Mouse (Mus musculus) intestine, postnatal 0 days (tissue): ENCODE data around the gene Scarb1. TPM values are rescaled to one million over a fixed set of nuclear protein-coding genes. Genes with fewer than 3 reads are reported as not detected.
A peak's percentile ranks its signal among the peaks of the same experiment; 100 is the strongest.

Source experiments
- ATAC-seq: fragments of 200-750 bp; cut with Nextera tagmentation; 2 replicates; pipeline ENCODE4 v1.8.0; 2017; ENCODE audit warnings: mild to moderate bottlenecking, moderate TSS enrichment, moderate library complexity
- H3K27ac ChIP-seq: fragments of 300-500 bp; sonication (generic); 2 replicates; pipeline ENCODE4 v1.5.1; 2014; ENCODE audit warnings: mild to moderate bottlenecking, low read depth, low read length, moderate library complexity
- H3K27me3 ChIP-seq: fragments of 300-500 bp; sonication (generic); replicated peaks from 2 replicates; pipeline ENCODE4 v1.6.1; 2014; ENCODE audit warnings: low read length, mixed read lengths; ENCODE audit not compliant: control insufficient read depth, insufficient read depth
- H3K36me3 ChIP-seq: fragments of 300-500 bp; sonication (generic); 2 replicates; pipeline ENCODE4 v1.6.1; 2014; ENCODE audit warnings: mild to moderate bottlenecking, moderate library complexity; ENCODE audit not compliant: control insufficient read depth, insufficient read depth
- H3K4me1 ChIP-seq: fragments of 300-500 bp; sonication (generic); replicated peaks from 2 replicates; pipeline ENCODE4 v1.6.1; 2014; ENCODE audit warnings: antibody characterized with exemption, low read length, mixed read lengths; ENCODE audit not compliant: control insufficient read depth, insufficient read depth
- H3K4me2 ChIP-seq: fragments of 300-500 bp; sonication (generic); replicated peaks from 2 replicates; pipeline ENCODE4 v1.6.1; 2014; ENCODE audit warnings: low read depth, mild to moderate bottlenecking, moderate library complexity
- H3K4me3 ChIP-seq: fragments of 300-500 bp; sonication (generic); 2 replicates; pipeline ENCODE4 v1.5.1; 2014; ENCODE audit warnings: low read depth, low read length
- H3K9ac ChIP-seq: fragments of 300-500 bp; sonication (generic); 2 replicates; pipeline ENCODE4 v1.6.1; 2014; ENCODE audit warnings: mild to moderate bottlenecking, low read depth, low read length
- H3K9me3 ChIP-seq: fragments of 300-500 bp; sonication (generic); 2 replicates; pipeline ENCODE4 v1.6.1; 2016; ENCODE audit warnings: mixed run types; ENCODE audit not compliant: control insufficient read depth
- CTCF ChIP-seq: sonication (generic); IDR thresholded peaks from 2 replicates; pipeline ENCODE4 v1.5.1; 2016; ENCODE audit warnings: low read depth, mild to moderate bottlenecking, control low read depth, antibody characterized with exemption, moderate library complexity
- WGBS: fragments of 180-500 bp; shearing (Covaris S2); extraction: QIAGEN DNeasy Blood & Tissue Kit; methylation state at CpG from one replicate; pipeline ENCODE4 v1.1.7; 2014; 5-methylcytosine and 5-hydroxymethylcytosine counted together
- polyA plus RNA-seq: library from polyadenylated mRNA; unstranded; fragments of >200 nt; fragmentation: Nextera tagmentation; extraction: Ambion mirVana; gene quantifications from 2 replicates; pipeline ENCODE4 v1.2.1, GENCODE M21; 2015

Scarb1 gene
- polyA plus RNA-seq, 1 experiment from 2014 or later, result 26.5 TPM

DNA sequence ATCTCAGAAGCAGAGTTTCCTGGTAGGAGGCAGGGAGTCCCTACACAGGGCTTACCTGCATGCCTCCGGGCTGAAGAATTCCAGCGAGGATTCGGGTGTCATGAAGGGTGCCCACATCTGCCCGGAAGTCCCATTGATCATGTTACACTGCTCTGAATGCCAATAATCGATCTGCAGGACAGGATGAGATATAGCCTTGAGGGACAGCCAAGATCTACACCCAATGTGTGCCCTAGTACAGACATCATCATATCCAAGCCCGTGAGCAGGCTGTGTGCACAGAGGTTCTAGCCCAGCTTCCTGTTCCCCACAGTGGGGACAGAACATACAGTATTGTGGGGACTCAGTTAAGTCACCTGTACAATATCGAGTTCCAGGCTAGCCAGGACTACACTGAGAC is 43.7 kb downstream of the Scarb1 start:
- Histone ChIP-seq H3K4me1 (no peaks in the 10 kb centered on the region), H3K27ac (no peak overlapping the region), H3K4me2 (no peak overlapping the region), H3K4me3 (no peak overlapping the region), H3K27me3 (peaks cover 29% of the 10 kb centered on the region), H3K9me3 (peaks cover 6% of the 10 kb centered on the region; the same call in 1 of the 2 replicates), H3K9ac (no peak overlapping the region), H3K36me3 (peaks cover 53% of the 10 kb centered on the region)
- WGBS, result 95% methylated on average over 7 of the region's 7 CpGs
- ATAC-seq, result no peak
- TF ChIP-seq CTCF, result no peak

DNA sequence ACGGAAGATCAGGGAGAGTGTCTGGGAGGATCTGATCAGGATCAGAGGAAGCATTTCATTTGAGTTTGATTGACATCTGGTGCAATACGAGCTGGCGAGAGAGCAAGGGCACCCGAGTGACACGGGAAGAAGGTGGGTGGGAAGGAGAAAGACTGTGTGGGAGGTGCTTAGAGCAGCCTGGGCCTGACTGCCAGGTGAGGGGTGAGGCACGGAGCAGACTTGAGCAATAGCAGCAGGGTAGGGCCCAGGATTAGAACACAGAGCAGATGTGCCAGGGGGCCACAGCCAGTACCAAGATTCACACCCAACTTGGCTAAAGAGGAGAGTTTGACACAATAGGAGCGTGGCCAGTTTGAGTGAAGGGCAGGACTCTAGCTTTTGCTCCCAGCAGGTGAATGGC is 47.9 kb downstream of the Scarb1 start:
- peaks cover 48% of the 10 kb centered on the region for H3K27me3 ChIP-seq
- H3K36me3 ChIP-seq, result peaks cover 38% of the 10 kb centered on the region
- no peak overlapping the region for H3K4me2 ChIP-seq
- ATAC-seq, result no peak
- no peak for TF ChIP-seq CTCF
- no peaks in the 10 kb centered on the region for H3K4me1 ChIP-seq
- 75% methylated on average over 7 of the region's 7 CpGs for WGBS
- H3K4me3 ChIP-seq, result no peak overlapping the region
- H3K9me3 ChIP-seq, result peaks cover 6% of the 10 kb centered on the region; the same call in 1 of the 2 replicates
- H3K9ac ChIP-seq, result no peak overlapping the region
- no peak overlapping the region for H3K27ac ChIP-seq

DNA sequence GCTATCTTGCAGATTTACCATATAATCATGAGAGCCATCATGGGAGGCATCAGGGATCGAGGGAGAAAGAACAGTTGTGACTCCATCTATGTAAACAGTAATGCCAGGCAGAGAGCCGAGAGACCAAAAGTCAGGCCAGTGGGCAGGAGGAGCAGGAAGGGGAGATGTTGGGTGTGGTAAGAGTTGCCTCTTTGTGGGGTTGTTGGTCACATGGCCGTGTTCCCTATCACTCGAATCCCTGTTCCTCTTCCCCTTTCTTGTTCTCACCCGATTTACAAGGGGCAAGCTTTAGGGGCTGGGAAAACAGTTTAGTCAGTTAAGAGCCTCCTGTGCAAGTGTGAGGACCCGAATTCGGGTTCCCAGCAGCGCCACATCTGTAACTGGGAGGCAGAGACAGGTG is 49.0 kb downstream of the Scarb1 start:
- 57% methylated on average over 8 of the region's 8 CpGs for WGBS
- Histone ChIP-seq H3K9ac (no peak overlapping the region), H3K4me3 (no peak overlapping the region), H3K36me3 (peaks cover 49% of the 10 kb centered on the region), H3K27ac (no peak overlapping the region), H3K4me1 (no peaks in the 10 kb centered on the region), H3K27me3 (peaks cover 57% of the 10 kb centered on the region), H3K9me3 (peaks cover 6% of the 10 kb centered on the region; the same call in 1 of the 2 replicates), H3K4me2 (no peak overlapping the region)
- no peak for ATAC-seq
- no peak for TF ChIP-seq CTCF

DNA sequence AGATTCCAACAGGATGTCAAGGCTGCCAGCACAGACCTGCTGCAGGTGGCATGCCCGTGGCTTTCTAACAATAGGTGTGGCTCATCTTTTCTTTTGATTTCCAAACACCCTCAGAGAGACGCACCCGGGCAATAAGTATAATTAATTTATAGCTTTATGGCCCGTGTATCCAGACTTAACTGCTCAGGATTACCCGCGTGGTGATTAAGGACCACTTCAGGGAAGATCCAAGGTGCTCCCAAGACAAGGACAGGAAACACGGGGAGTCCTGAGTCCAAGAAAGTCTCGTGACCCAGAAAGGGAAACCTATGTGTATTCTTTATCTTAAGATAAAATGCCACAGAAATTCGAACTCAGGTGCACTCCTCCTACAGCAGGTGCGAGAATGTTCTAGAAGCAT is 49.5 kb downstream of the Scarb1 start:
- 26% methylated on average over 10 of the region's 10 CpGs for WGBS
- peaks cover 46% of the 10 kb centered on the region for H3K36me3 ChIP-seq
- no peak overlapping the region for H3K27ac ChIP-seq
- H3K4me2 ChIP-seq, result no peak overlapping the region
- ATAC-seq, result peak; percentile 68
- no peak overlapping the region for H3K9ac ChIP-seq
- peaks cover 6% of the 10 kb centered on the region; the same call in 1 of the 2 replicates for H3K9me3 ChIP-seq
- TF ChIP-seq CTCF, result no peak
- H3K4me3 ChIP-seq, result no peak overlapping the region
- H3K4me1 ChIP-seq, result no peaks in the 10 kb centered on the region
- peaks cover 62% of the 10 kb centered on the region for H3K27me3 ChIP-seq

DNA sequence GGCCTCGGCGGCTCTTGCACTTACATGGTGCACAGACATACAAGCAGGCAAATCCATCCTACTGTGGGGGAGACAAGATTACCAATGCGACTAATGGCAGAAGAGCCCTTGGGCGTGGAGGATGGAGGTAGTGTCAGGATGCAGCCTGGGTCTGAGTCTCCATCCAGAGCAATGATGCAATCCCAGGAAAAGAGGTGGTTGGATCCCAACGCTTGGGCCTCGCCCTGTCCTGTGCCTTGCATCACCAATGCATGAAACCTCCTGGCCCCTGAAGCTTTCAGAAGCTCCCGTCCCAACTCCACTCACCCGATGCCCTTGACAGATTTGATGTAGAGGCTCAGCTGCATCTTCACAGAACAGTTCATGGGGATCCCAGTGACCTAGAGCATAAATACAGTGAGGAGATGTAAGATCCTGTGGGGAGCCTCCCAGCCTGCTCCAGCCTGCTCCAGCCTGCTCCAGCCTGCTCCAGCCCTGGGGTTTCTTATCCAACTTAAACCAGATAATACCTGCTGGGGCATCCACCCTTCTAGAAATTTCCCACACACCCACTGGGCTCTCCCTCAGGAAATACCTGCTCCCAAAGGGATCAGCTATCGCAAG is 53.7 kb downstream of the Scarb1 start:
- H3K9me3 ChIP-seq, result no peaks in the 10 kb centered on the region
- WGBS, result 94% methylated on average over 9 of the region's 9 CpGs
- no peaks in the 10 kb centered on the region for H3K4me1 ChIP-seq
- H3K4me2 ChIP-seq, result no peak overlapping the region
- peaks cover 18% of the 10 kb centered on the region; the same call in 1 of the 2 replicates for H3K36me3 ChIP-seq
- H3K27me3 ChIP-seq, result peaks cover 44% of the 10 kb centered on the region
- no peak overlapping the region for H3K27ac ChIP-seq
- ATAC-seq, result no peak
- no peak overlapping the region for H3K4me3 ChIP-seq
- H3K9ac ChIP-seq, result no peak overlapping the region
- no peak for TF ChIP-seq CTCF

DNA sequence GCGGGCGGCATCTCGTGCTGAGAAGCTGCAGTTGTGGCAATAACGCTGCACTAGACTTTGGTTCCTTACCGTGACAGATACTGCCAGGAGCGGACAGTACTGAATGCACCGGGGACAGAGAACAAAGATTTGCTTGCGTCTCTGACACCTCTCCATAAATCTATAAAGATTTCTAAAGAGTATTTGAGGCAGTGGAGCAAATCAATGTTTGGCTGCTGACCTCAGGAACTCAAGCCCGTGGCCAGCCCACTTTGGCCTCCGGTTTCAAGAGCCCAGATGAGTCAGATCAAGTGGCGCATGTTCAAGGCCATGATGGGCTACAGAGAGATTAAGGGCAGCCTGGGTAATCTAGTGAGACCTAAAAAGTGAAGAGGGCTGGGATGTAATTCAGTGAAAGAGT is 54.8 kb downstream of the Scarb1 start:
- H3K36me3 ChIP-seq, result peaks cover 21% of the 10 kb centered on the region; the same call in 1 of the 2 replicates
- H3K27me3 ChIP-seq, result peaks cover 45% of the 10 kb centered on the region
- no peaks in the 10 kb centered on the region for H3K4me1 ChIP-seq
- no peaks in the 10 kb centered on the region for H3K9me3 ChIP-seq
- no peak overlapping the region for H3K9ac ChIP-seq
- no peak overlapping the region for H3K4me2 ChIP-seq
- no peak overlapping the region for H3K4me3 ChIP-seq
- 80% methylated on average over 11 of the region's 11 CpGs for WGBS
- no peak overlapping the region for H3K27ac ChIP-seq
- TF ChIP-seq CTCF, result no peak
- no peak for ATAC-seq
